Mouse (Mus musculus): Measurements from ENCODE around the gene Zar1l.

DNA sequence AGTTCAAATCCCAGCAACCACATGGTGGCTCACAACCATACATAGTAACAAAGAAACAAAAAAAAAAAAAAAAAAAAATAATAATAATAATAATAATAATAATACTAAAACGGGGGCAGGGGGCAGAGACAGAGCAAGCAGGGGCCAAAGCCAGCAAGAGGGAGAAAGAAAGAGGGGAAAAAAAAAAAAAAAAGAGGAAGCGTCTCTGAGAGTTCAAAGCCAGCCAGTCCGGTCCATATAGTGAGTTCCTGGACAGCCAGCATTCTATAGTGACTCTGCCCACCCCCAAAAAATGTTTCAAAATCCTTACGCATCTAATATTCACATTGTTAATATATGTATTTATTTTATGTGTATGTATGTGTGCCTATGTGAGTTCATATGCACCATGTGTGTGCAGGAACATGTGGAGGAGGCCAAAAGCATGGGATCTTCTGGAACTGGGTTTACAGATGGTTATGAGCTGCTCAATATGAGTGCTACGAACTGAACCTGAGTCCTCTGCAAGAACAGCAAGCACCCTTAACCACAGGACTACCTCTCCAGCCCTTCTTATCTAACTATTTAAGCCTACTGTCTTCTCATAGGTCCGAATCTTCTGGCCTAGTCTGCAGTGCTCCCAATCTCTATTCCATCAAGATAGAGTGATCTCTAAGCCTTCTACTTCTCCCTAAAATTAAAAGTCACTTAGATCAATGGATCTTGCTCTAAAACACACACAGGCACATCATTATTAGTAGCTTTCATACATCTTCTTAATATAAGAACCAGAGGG is 7.3 kb downstream of the Zar1l start:
- TF ChIP-seq POLR2A (IDR thresholded peaks at IDR 0.05; ENCODE audit: borderline replicate concordance, extremely low read depth, insufficient read depth, insufficient read length, poor library complexity, severe bottlenecking) (no peak), CTCF (IDR thresholded peaks at IDR 0.05; ENCODE audit: borderline replicate concordance, extremely low read depth, insufficient read depth, insufficient read length) (no peak)

All from brain, embryonic 14.5 days (tissue).